ENCODE assay signal across 16 mouse cellular contexts in genomic region chr16:33595235-33595769, GRCm38 (mm10).
DNase-seq lines count a peak whose midpoint lies in the region; ATAC-seq and TF ChIP-seq lines count a peak whose summit lies in the region.
"Had no signal": no experiment of that assay in that cellular context is flagged by ENCODE, and none has a peak within 500 bp of the region (broad histone marks: within the 10 kb centered on the region; RNA-seq: fewer than 3 reads in every experiment).

No protein-coding gene starts in this region.

- no peaks in the 10 kb centered on the region for H3K27me3 ChIP-seq in intestine, embryonic 14.5 days (replicated peaks; ENCODE audit: control insufficient read depth, insufficient read depth, low read length)
- no peaks in the 10 kb centered on the region for H3K27me3 ChIP-seq in stomach, postnatal 0 days (ENCODE audit: control insufficient read depth, insufficient read depth, low read length)
- H3K27me3 ChIP-seq: liver, embryonic 15.5 days; midbrain, embryonic 15.5 days had no signal

- WGBS in intestine, embryonic 14.5 days: 71% methylated on average over 6 of the region's 6 CpGs
- WGBS in stomach, postnatal 0 days: 88% methylated on average over 6 of the region's 6 CpGs

- no peak overlapping the region for H3K9ac ChIP-seq in intestine, embryonic 14.5 days (ENCODE audit: low read length)
- no peak overlapping the region for H3K9ac ChIP-seq in stomach, postnatal 0 days (ENCODE audit: low read length)
- H3K9ac ChIP-seq: hindbrain, embryonic 14.5 days; liver, embryonic 15.5 days; midbrain, embryonic 15.5 days had no signal

- TF ChIP-seq EP300 in stomach, postnatal 0 days (optimal IDR thresholded peaks at IDR 0.05): no peak

- DNase-seq in heart, adult 11 months: peak; percentile 96
- DNase-seq in heart, postnatal 36 days: no peak
- no peak for DNase-seq in layer of hippocampus, adult 2 months (ENCODE audit: low spot score in 2 of 2)
- no peak for DNase-seq in layer of hippocampus, adult 11-12 months (ENCODE audit: low spot score)
- DNase-seq in intestine, embryonic 14.5 days (ENCODE audit: low spot score): no peak
- no peak for DNase-seq in stomach, postnatal 0 days (ENCODE audit: low spot score)
- no peak for DNase-seq in urinary bladder, adult 18-20 months (ENCODE audit: low spot score in 2 of 2)
- DNase-seq: B cell, adult 2 months; cerebellum, adult 8-10 months; kidney, adult 18-20 months; retina, postnatal 1 day; thymus, postnatal 14 days had no signal

- H3K4me2 ChIP-seq in intestine, embryonic 14.5 days (ENCODE audit: low read length): no peak overlapping the region
- no peak overlapping the region for H3K4me2 ChIP-seq in stomach, postnatal 0 days (replicated peaks; ENCODE audit: low read depth)
- H3K4me2 ChIP-seq: hindbrain, embryonic 14.5 days; liver, embryonic 15.5 days; midbrain, embryonic 15.5 days had no signal

- no peak overlapping the region for H3K27ac ChIP-seq in layer of hippocampus, adult 2 months
- H3K27ac ChIP-seq in intestine, embryonic 14.5 days (ENCODE audit: low read depth): peak overlapping the region; percentile 34; the same call in 1 of the 2 replicates
- no peak overlapping the region for H3K27ac ChIP-seq in stomach, postnatal 0 days (replicated peaks)
- H3K27ac ChIP-seq: kidney, postnatal 0 days; liver, embryonic 15.5 days; midbrain, embryonic 15.5 days had no signal

- H3K36me3 ChIP-seq in intestine, embryonic 14.5 days (ENCODE audit: control insufficient read depth, insufficient read depth, low read length): no peaks in the 10 kb centered on the region
- no peaks in the 10 kb centered on the region for H3K36me3 ChIP-seq in stomach, postnatal 0 days (ENCODE audit: control insufficient read depth, insufficient read depth, low read length)
- H3K36me3 ChIP-seq: liver, embryonic 15.5 days; midbrain, embryonic 15.5 days had no signal

- H3K9me3 ChIP-seq in intestine, embryonic 14.5 days (ENCODE audit: control insufficient read depth, low read length): no peaks in the 10 kb centered on the region
- H3K9me3 ChIP-seq in stomach, postnatal 0 days (ENCODE audit: control insufficient read depth, low read length): no peaks in the 10 kb centered on the region
- H3K9me3 ChIP-seq: liver, embryonic 15.5 days; midbrain, embryonic 15.5 days had no signal

- TF ChIP-seq CTCF in layer of hippocampus, adult 2 months (conservative IDR thresholded peaks at IDR 0.05): peak; percentile 20
- 0 out of 2 replicates have a peak, but pooled peaks have one; percentile 6 for TF ChIP-seq CTCF in stomach, postnatal 0 days (IDR thresholded peaks at IDR 0.05; ENCODE audit: low read depth)

- intact Hi-C loops in heart, postnatal 36 days (cut with DNase I): no loop called here

- H3K4me3 ChIP-seq in layer of hippocampus, adult 2 months: no peak overlapping the region
- no peak overlapping the region for H3K4me3 ChIP-seq in intestine, embryonic 14.5 days (ENCODE audit: low read depth, low read length)
- no peak overlapping the region for H3K4me3 ChIP-seq in stomach, postnatal 0 days (ENCODE audit: low read depth, low read length)
- H3K4me3 ChIP-seq: liver, embryonic 15.5 days; midbrain, embryonic 15.5 days had no signal

- peaks cover 10% of the 10 kb centered on the region for H3K4me1 ChIP-seq in intestine, embryonic 14.5 days (replicated peaks; ENCODE audit: control insufficient read depth, insufficient read depth, low read length)
- no peaks in the 10 kb centered on the region for H3K4me1 ChIP-seq in stomach, postnatal 0 days (replicated peaks; ENCODE audit: control insufficient read depth, insufficient read depth)

- ATAC-seq in intestine, embryonic 14.5 days (replicated peaks; ENCODE audit: low FRiP score, low TSS enrichment, low read depth): peak; percentile 29
- ATAC-seq in stomach, postnatal 0 days (ENCODE audit: low FRiP score, low TSS enrichment): no peak
- ATAC-seq: midbrain, embryonic 15.5 days had no signal
